Mouse (Mus musculus) kidney, embryonic 15.5 days (tissue): ENCODE measurements around the gene Napb. TPM values are rescaled to one million over a fixed set of nuclear protein-coding genes. Genes with fewer than 3 reads are reported as not detected.

Experiments used
- ATAC-seq: fragments of 200-750 bp; cut with Nextera tagmentation; replicated peaks from 2 replicates; pipeline ENCODE4 v1.8.0; 2017; ENCODE audit warnings: moderate TSS enrichment; ENCODE audit not compliant: low FRiP score
- H3K27ac ChIP-seq: fragments of 300-500 bp; sonication (generic); 2 replicates; pipeline ENCODE4 v1.5.1; 2015; ENCODE audit warnings: mild to moderate bottlenecking, inconsistent platforms
- H3K27me3 ChIP-seq: fragments of 300-500 bp; sonication (generic); 2 replicates; pipeline ENCODE4 v1.6.1; 2015; ENCODE audit warnings: inconsistent platforms
- H3K36me3 ChIP-seq: fragments of 300-500 bp; sonication (generic); 2 replicates; pipeline ENCODE4 v1.6.1; 2015; ENCODE audit warnings: inconsistent platforms
- H3K4me1 ChIP-seq: fragments of 300-500 bp; sonication (generic); 2 replicates; pipeline ENCODE4 v1.6.1; 2015; ENCODE audit warnings: inconsistent platforms
- H3K4me2 ChIP-seq: fragments of 300-500 bp; sonication (generic); 2 replicates; pipeline ENCODE4 v1.6.1; 2015; ENCODE audit warnings: moderate library complexity, mild to moderate bottlenecking, inconsistent platforms
- H3K4me3 ChIP-seq: fragments of 300-500 bp; sonication (generic); replicated peaks from 2 replicates; pipeline ENCODE4 v1.5.1; 2015; ENCODE audit warnings: mild to moderate bottlenecking, inconsistent platforms
- H3K9ac ChIP-seq: fragments of 300-500 bp; sonication (generic); 2 replicates; pipeline ENCODE4 v1.6.1; 2015; ENCODE audit warnings: mild to moderate bottlenecking, inconsistent platforms
- H3K9me3 ChIP-seq: fragments of 300-500 bp; sonication (generic); replicated peaks from 2 replicates; pipeline ENCODE4 v1.6.1; 2016; ENCODE audit warnings: inconsistent platforms
- WGBS: fragments of 180-500 bp; shearing (Covaris S2); methylation state at CpG from one replicate; pipeline ENCODE4 v1.1.7; 2015; ENCODE audit warnings: mixed read lengths; 5-methylcytosine and 5-hydroxymethylcytosine counted together
- polyA plus RNA-seq: library from polyadenylated mRNA; unstranded; fragments of >200 nt; fragmentation: Nextera tagmentation; extraction: Ambion mirVana; gene quantifications from 2 replicates; pipeline ENCODE4 v1.2.1, GENCODE M21; 2015

Napb gene
- polyA plus RNA-seq, 1 experiment from 2014 or later, result 3.1 TPM

DNA sequence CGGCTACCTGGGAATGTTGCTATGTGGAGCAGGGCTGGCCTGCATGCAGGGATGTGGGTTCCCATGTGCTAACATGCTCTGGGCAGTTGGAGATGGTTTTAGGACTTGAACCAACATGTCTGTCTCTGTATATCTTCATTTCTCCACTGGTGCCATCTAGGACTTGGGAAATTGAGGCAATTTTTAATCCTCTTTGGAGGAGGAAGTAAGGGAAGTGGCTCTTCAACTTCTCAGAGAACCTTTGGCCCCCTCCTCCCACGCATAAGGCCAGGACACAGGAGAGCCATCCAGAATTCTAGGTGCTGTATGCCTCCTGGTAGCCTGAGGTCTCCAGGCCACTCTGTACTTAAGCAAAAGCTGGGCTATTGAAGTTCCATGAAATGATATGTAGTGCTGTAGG is 47.3 kb downstream of the Napb start:
- WGBS, result 89% methylated on average over 2 of the region's 2 CpGs
- H3K36me3 ChIP-seq, result peaks cover 61% of the 10 kb centered on the region
- ATAC-seq, result no peak

DNA sequence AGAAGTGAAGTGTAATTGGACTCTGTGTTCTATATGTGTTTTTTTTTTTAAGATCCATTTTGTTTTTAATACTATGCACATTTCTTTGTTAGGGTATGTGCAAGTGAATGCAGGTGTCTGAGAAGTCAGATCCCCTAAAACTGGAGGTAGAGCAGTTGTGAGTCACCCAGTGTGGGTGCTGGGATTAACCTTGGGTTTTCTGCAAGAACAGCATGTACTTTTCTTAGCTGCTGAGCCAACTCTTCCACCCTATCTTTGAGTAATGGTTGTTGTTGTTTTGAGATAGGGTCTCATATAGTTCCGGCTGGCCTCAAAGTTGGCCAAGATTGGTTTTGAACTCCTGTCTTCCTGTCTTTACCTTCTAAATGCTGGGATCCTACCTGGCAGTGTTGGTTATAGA is 49.2 kb downstream of the Napb start:
- H3K27ac ChIP-seq, result no peak overlapping the region
- peaks cover 49% of the 10 kb centered on the region for H3K36me3 ChIP-seq
- H3K9ac ChIP-seq, result no peak overlapping the region
- WGBS, result 89% methylated on average over 1 of the region's 1 CpGs
- no peak for ATAC-seq
- H3K9me3 ChIP-seq, result no peaks in the 10 kb centered on the region
- H3K4me3 ChIP-seq, result no peak overlapping the region
- no peak overlapping the region for H3K4me2 ChIP-seq
- no peaks in the 10 kb centered on the region for H3K27me3 ChIP-seq
- peaks cover 35% of the 10 kb centered on the region for H3K4me1 ChIP-seq

More for the DNA sequence above, 47.3 kb downstream of the Napb start:
- Histone ChIP-seq H3K4me2 (no peak overlapping the region), H3K27me3 (no peaks in the 10 kb centered on the region), H3K9ac (no peak overlapping the region), H3K27ac (no peak overlapping the region), H3K4me1 (peaks cover 17% of the 10 kb centered on the region), H3K4me3 (no peak overlapping the region), H3K9me3 (no peaks in the 10 kb centered on the region)

DNA sequence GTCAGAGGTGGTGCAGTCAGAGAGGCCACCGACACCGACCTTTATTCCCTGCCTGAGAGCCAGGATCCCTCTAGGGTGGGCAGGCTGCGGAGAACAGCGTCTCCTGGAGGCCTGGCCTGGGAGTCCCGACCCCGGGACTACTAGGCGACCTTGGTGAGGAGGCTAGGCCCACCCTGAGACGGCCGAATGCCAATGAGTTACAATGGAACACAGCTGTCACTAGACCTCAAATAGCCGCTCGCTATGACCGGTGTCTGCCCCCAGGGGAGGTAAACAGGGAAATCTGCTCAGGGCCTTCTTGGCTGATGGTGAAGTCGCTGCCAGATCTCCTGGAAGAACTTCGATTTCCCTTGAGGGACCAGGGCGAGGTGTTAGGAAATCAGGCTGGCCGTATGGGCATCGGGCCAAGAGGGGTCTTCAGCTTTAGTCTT is 50.8 kb downstream of the Napb start:
- Histone ChIP-seq H3K9ac (peak overlapping the region; percentile 71), H3K4me3 (peak overlapping the region; percentile 70), H3K27me3 (no peaks in the 10 kb centered on the region), H3K27ac (peak overlapping the region; percentile 96), H3K36me3 (peaks cover 42% of the 10 kb centered on the region), H3K4me1 (peaks cover 47% of the 10 kb centered on the region), H3K4me2 (peak overlapping the region; percentile 79), H3K9me3 (no peaks in the 10 kb centered on the region)
- 6% methylated on average over 17 of the region's 17 CpGs for WGBS
- ATAC-seq, result peak; percentile 52

DNA sequence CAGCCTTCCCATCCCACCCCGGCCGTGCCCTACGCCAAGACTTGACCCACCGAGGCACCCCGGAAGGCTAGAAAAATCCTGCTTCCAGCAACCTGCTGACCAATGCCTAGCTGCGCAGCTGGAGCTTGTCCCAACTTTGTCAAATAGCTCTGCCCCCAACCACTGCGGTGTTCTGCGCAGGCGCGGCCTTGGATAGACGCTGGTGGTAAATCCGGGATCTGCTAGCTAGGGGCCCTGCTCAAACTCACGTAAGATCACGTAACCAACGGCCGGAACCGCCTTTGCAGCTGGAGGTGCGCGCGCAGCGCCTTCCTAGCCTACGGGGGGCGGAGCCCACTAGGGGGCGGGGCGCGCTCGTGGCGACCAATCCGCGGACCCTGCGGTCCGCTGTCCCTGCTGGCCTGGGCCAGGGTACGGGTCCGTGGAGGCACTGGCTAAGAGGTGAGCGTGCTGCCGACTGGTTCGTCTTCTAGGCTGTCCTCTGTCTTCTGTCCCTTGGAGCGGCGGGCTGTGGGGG is 51.4 kb downstream of the Napb start, which contains the start of gene Gzf1:
Gene Gzf1, plus strand, starts transcription at position 249 of the 517 bp plus-strand sequence.
- under 1% methylated on average over 39 of the region's 39 CpGs for WGBS
- peak within 1 kb of the TSS; percentile 70 for H3K4me3 ChIP-seq
- H3K9ac ChIP-seq, result peak within 1 kb of the TSS; percentile 71
- H3K4me1 ChIP-seq, result peaks cover 49% of the 10 kb centered on the region
- ATAC-seq, result peak; percentile 95
- no peaks in the 10 kb centered on the region for H3K9me3 ChIP-seq
- H3K27ac ChIP-seq, result peak within 1 kb of the TSS; percentile 96
- H3K27me3 ChIP-seq, result no peaks in the 10 kb centered on the region
- H3K4me2 ChIP-seq, result peak within 1 kb of the TSS; percentile 79
- peaks cover 42% of the 10 kb centered on the region for H3K36me3 ChIP-seq

DNA sequence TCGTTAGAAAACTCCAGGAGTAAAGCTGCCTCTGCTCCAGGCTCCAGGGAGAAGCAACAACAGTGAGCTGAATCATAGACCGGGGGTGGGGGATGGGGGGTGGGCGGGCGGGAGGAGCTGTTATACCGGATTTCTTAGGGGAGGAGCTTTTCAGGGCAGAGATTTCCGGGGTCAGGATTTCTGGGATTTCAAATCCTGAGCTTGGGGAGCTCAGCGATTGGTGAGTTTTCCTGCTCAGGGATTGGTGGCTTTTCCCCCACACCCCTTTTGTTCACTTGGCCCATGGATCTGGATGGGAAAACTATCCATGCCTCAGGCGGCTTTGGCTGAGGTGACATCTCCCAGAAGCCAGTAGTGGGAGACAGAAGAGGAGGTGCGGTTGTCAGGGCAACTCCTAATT is 52.9 kb downstream of the Napb start:
- Histone ChIP-seq H3K9me3 (no peaks in the 10 kb centered on the region), H3K4me3 (peak overlapping the region; percentile 19)
- ATAC-seq, result peak; percentile 37

DNA sequence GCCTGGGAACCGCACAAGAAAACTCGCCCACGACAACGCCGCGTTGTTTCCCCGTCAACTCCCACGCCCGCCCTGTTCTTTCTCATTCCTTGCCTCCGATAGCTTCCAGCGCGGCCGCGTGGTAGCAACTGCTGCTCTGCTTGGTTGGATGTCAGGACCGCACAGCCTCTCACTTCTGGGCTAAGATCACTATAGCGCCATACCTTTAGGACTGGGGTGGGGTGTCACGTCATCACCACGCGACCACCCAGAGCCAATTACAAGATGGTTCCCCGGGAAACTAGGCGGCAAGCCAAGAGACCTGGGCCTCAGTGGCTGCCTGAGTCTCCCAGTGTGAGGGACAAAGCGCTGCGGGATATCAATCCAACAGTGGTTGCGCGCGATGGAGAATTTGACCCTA is 54.5 kb downstream of the Napb start:
- Histone ChIP-seq H3K4me1 (peaks cover 64% of the 10 kb centered on the region), H3K4me2 (peak overlapping the region; percentile 79), H3K27me3 (no peaks in the 10 kb centered on the region), H3K9ac (peak overlapping the region; percentile 43), H3K9me3 (no peaks in the 10 kb centered on the region), H3K4me3 (peak overlapping the region; percentile 51), H3K36me3 (peaks cover 22% of the 10 kb centered on the region), H3K27ac (peak overlapping the region; percentile 96)
- peak; percentile 9; the same call in 1 of the 2 replicates for ATAC-seq
- WGBS, result 12% methylated on average over 26 of the region's 26 CpGs

More for the DNA sequence above, 52.9 kb downstream of the Napb start:
- H3K27me3 ChIP-seq, result no peaks in the 10 kb centered on the region
- H3K9ac ChIP-seq, result 0 out of 2 replicates have a peak overlapping the region, but pooled peaks have one; percentile 35
- peaks cover 35% of the 10 kb centered on the region for H3K36me3 ChIP-seq
- peak overlapping the region; percentile 79 for H3K4me2 ChIP-seq
- H3K27ac ChIP-seq, result peak overlapping the region; percentile 96
- under 1% methylated on average over 9 of the region's 9 CpGs for WGBS
- H3K4me1 ChIP-seq, result peaks cover 53% of the 10 kb centered on the region

DNA sequence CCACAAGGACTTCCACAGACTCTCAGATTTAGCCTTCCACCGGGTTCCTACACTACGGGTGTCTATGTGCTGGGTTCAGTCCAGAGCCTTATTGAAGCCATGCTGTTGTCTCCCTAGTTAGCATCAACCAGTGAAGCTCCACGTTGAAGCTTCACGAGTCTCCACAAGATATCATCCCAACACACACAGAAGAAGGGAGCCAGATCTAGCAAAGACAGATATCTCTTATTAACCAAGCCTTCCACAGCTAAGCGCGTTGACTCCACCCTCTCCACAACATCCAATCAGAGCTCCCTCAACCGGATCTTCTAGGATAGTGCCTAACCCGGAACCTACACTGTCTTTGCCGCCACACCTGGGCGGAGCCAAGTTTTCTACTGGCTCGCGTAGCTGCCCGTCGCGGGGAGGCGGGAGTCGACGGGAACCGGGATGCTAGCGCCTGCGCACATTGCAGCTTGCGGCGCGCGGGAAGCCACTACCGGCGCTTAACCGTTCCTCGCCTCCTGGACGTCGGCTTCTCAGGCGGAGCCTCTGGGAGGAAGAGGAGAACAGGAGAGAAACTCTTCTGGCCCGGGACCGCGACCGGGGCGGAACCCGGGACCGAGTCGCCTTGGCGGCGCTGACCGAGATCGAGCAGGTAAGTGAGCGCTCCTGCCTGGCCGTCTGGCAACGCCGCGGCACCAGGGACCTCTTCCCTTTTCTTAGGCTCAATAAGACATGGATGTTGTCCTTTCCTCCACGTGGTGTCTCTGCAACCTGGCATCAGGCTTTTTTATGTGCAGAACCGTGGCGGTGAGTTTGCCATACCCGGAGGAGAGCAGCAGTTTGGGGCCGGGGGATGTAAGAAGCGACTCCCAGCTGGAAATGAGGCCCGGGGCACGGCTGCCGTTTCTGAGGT is 59.8 kb downstream of the Napb start, which contains the start of gene Nxt1:
Gene Nxt1, plus strand, starts transcription at position 403 of the 898 bp plus-strand sequence.
- no peaks in the 10 kb centered on the region for H3K9me3 ChIP-seq
- WGBS, result under 1% methylated on average over 58 of the region's 58 CpGs
- no peaks in the 10 kb centered on the region for H3K27me3 ChIP-seq
- peak within 1 kb of the TSS; percentile 78 for H3K9ac ChIP-seq
- H3K4me1 ChIP-seq, result peaks cover 28% of the 10 kb centered on the region
- peak within 1 kb of the TSS; percentile 79 for H3K4me2 ChIP-seq
- H3K27ac ChIP-seq, result peak within 1 kb of the TSS; percentile 72
- peak within 1 kb of the TSS; percentile 63 for H3K4me3 ChIP-seq
- peak; percentile 100 for ATAC-seq
- H3K36me3 ChIP-seq, result peaks cover 22% of the 10 kb centered on the region

DNA sequence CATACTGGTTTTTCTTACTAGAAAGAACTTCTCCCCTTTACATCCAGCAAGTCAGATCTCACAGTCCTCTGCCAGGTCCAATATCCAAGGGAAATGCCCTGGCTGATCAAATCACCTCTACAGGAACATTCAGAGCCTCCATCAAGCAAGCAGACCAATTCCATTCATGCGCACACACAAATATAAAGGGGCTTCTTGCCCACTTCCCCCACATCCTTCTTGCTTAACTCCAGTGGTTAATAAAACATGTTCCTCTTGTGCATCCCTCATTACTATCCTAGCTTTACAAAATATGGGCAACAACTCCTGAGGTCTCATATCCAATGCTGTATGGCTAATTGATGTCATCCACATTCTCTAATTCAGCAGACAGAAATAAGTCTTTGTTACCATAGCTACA is 68.8 kb downstream of the Napb start:
- Histone ChIP-seq H3K4me1 (no peaks in the 10 kb centered on the region), H3K9ac (no peak overlapping the region), H3K36me3 (no peaks in the 10 kb centered on the region), H3K4me2 (no peak overlapping the region), H3K9me3 (no peaks in the 10 kb centered on the region), H3K27ac (no peak overlapping the region), H3K27me3 (0 out of 2 replicates have a peak, but pooled peaks cover 2% of the 10 kb centered on the region), H3K4me3 (no peak overlapping the region)
- WGBS, result 97% methylated on average over 1 of the region's 1 CpGs
- ATAC-seq, result no peak

DNA sequence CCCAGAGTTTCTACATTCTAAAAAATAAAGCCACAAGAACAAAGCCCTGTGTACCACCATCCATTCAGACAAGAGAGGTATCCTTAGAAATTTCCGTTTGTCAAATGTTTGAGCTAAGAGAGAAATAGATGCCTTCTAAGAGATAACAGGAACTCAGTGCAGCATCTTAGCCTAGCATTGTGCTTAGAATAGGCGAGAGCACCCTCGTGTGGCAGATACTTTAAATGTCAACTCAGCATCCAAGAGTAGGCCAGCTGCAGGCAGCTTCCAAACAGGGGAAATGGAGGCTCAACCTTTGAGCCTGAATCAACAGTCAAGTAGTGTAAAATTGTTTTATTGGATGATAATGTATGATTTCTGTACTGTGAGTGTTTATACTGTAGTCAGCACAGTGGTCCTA is 77.3 kb downstream of the Napb start:
- H3K9me3 ChIP-seq, result no peaks in the 10 kb centered on the region
- no peak overlapping the region for H3K27ac ChIP-seq
- no peaks in the 10 kb centered on the region for H3K4me1 ChIP-seq
- H3K4me3 ChIP-seq, result no peak overlapping the region
- no peak; the same call in 1 of the 2 replicates for ATAC-seq
- 3% methylated on average over 3 of the region's 3 CpGs for WGBS
- H3K4me2 ChIP-seq, result no peak overlapping the region
- H3K9ac ChIP-seq, result no peak overlapping the region
- H3K27me3 ChIP-seq, result 0 out of 2 replicates have a peak, but pooled peaks cover 2% of the 10 kb centered on the region
- no peaks in the 10 kb centered on the region for H3K36me3 ChIP-seq

DNA sequence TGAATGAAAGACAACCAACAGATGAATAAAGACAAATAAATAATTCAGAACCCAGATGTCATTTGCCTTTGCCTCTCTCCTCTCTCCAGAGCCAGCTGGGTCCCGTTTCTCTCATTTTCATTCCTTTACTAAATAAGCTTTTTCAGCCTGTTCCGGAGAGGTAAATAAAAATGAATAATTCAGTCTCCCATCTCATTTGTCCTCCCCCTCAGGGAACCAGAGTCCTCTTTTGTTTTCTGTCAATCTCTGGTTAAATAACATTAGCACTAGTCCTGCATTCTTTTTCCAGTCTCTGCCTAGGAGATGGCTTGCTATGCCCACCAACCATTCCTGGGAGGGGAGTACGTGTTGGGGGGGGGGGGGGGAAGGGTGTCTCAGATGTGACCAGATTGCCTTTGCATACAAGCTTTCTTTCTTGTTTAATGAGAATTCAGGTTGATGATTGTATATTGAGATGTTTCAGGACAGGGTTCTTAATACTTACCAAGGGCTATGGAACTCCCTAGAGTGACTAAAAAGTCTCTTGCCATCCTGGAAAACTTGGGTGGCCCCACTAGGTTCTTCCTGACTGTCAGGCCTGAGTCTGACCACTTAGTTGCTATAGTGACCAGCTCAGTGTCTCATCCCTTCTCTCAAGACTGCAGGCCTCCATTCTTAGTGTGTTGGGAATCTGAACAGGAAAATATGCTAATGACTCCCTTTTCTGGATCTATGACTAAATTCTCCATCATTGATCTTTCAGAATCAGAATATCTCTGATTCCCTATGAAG is 81.5 kb downstream of the Napb start:
- Histone ChIP-seq H3K27ac (no peak overlapping the region), H3K4me3 (no peak overlapping the region)
- 51% methylated on average over 3 of the region's 3 CpGs for WGBS

DNA sequence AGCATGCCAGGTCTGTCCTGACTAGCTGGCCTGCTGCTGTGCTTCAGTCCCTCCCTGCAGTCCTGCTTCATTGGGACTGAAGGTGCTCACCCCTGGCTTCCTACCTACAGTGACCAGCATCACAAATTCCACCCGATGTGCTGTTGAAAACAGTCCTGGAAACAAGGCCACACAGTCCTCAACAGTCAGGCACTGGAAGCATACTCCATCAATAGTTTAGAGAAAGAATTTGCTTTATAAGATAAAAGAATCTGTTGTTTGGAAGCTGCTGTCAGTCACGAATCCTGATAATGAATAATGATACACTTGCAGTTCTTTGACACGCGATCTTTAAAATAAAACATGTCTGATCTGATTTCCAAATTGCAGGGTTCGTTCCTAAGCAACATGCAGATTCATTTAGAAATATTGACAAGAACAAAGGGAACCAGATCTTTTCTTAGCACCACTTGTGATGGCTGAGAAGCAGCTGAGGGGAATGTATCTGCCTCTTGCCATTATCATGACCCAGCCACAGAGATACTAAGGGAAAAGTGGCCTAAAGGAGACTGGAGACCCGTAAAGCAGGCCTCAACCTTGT is 87.8 kb downstream of the Napb start:
- no peak overlapping the region for H3K4me3 ChIP-seq
- H3K4me2 ChIP-seq, result no peak overlapping the region
- 88% methylated on average over 6 of the region's 6 CpGs for WGBS
- H3K9ac ChIP-seq, result no peak overlapping the region
- H3K9me3 ChIP-seq, result no peaks in the 10 kb centered on the region
- no peaks in the 10 kb centered on the region for H3K36me3 ChIP-seq
- H3K27me3 ChIP-seq, result no peaks in the 10 kb centered on the region
- H3K4me1 ChIP-seq, result no peaks in the 10 kb centered on the region
- ATAC-seq, result no peak
- no peak overlapping the region for H3K27ac ChIP-seq

More for the DNA sequence above, 81.5 kb downstream of the Napb start:
- Histone ChIP-seq H3K9me3 (no peaks in the 10 kb centered on the region), H3K9ac (no peak overlapping the region), H3K4me1 (no peaks in the 10 kb centered on the region), H3K36me3 (no peaks in the 10 kb centered on the region), H3K4me2 (no peak overlapping the region), H3K27me3 (no peaks in the 10 kb centered on the region)
- no peak for ATAC-seq
